Mouse (Mus musculus): ENCODE data around the gene Gadd45a. TPM values are rescaled to one million over a fixed set of nuclear protein-coding genes. Genes with fewer than 3 reads are reported as not detected.
"Not testable (repeated sequence)": the region's sequence is repeated elsewhere in the genome, so short reads cannot be mapped to it uniquely, and the experiment has no call there.

Gene Gadd45a
- polyA plus RNA-seq, 1 experiment from 2014 or later: 20.3 TPM

DNA sequence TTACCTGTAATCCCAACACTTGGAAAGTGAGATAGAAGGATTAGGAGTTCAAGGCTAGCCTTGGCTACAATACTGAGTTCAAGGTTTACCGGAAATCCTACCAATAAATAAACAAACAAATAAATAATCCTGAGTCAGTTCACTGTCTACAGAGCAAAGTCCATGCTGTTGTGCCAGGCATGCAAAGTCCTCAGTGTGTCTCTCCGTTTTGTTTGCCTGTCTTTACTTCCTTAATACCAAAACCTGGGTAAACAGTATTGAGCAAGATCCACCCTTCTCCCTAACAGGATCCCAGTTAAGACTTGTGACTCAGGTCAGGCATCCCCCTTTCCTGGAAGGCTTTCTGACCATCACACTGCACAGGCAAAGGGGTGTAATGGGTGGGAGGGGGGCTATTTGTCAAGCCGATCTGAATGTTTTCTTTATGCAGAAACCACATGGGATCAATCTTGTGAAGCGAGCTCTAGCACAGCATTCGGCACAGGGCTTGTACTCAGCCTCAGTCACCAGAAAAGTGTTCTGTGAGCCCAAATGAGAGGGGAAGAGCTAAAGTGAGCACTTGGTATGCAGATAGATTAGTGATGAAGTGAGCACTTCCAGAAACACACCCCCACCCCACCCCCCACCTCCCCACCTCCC is 7.8 kb downstream of the Gadd45a start:
- Histone ChIP-seq H3K4me2 (replicated peaks) (no peak overlapping the region), H3K9ac (replicated peaks) (no peak overlapping the region), H3K36me3 (no peaks in the 10 kb centered on the region), H3K27ac (replicated peaks) (no peak overlapping the region), H3K4me3 (no peak overlapping the region), H3K4me1 (peaks cover 14% of the 10 kb centered on the region), H3K27me3 (peaks cover 48% of the 10 kb centered on the region), H3K9me3 (no peaks in the 10 kb centered on the region)
- 26% methylated on average over 5 of the region's 5 CpGs for WGBS
- ATAC-seq (ENCODE audit: low FRiP score, low read depth): no peak

DNA sequence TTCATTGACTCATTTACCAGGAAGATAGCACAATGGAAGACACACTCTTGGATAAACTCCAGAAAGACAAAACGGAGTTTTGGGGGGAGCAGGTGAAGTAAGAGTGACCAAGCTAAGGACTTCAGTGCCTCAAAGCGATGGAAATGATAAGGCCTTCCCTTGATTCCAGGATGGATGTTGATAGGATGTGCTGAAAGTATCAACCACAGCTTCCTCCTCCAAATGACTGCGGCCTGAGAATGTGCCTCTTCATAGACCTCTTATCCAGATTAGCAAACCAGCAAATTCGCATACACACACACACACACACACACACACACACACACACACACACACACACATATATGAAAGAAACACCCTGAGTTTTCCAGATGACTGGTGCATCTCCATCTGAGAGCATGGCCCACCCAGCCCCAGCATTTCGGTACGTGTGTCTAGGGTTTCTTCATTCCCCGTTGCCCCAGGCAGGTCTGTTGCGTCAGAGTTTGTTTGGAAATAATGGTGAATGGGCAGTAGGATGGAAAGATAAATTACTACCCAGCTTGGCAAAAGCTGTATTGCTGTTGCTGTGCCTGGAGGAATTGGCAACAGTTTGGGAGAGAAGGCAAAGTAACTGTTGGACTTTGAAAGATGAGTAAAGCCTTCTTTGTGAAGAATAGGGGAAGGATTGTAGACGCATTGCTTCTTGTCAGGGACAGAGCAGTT is 9.7 kb downstream of the Gadd45a start:
- no peak overlapping the region for H3K4me2 ChIP-seq (replicated peaks)
- H3K27ac ChIP-seq (replicated peaks): no peak overlapping the region
- no peak overlapping the region for H3K4me3 ChIP-seq
- 86% methylated on average over 9 of the region's 9 CpGs for WGBS
- H3K4me1 ChIP-seq: peaks cover 9% of the 10 kb centered on the region; the same call in 1 of the 2 replicates
- H3K9me3 ChIP-seq: no peaks in the 10 kb centered on the region
- H3K9ac ChIP-seq (replicated peaks): no peak overlapping the region
- no peak for ATAC-seq (ENCODE audit: low FRiP score, low read depth)
- H3K36me3 ChIP-seq: no peaks in the 10 kb centered on the region
- H3K27me3 ChIP-seq: peaks cover 38% of the 10 kb centered on the region

DNA sequence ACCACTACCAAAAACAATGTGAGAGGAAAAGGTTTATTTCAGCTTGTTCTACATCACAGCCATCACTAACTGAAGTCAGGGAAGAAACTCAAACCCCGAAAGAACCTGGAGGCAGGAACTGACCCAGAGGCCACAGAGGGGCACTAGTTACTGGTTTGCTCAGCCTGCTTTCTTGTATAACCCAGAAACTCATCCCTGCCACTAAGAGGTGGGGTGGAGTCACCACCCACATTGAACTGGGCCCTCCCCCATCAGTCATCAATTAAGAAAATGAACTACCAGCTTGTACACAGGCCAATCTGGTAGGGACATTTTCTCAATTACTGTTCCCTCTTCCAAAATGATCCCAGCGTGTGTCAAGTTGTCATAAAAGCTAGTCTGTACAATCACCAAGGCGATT is 10.6 kb downstream of the Gadd45a start:
- Histone ChIP-seq H3K4me1 (peaks cover 9% of the 10 kb centered on the region; the same call in 1 of the 2 replicates), H3K9me3 (no peaks in the 10 kb centered on the region), H3K27ac (replicated peaks) (no peak overlapping the region), H3K27me3 (peaks cover 36% of the 10 kb centered on the region), H3K4me2 (replicated peaks) (no peak overlapping the region), H3K36me3 (no peaks in the 10 kb centered on the region), H3K9ac (replicated peaks) (no peak overlapping the region), H3K4me3 (no peak overlapping the region)
- ATAC-seq (ENCODE audit: low FRiP score, low read depth): no peak
- 84% methylated on average over 3 of the region's 3 CpGs for WGBS

DNA sequence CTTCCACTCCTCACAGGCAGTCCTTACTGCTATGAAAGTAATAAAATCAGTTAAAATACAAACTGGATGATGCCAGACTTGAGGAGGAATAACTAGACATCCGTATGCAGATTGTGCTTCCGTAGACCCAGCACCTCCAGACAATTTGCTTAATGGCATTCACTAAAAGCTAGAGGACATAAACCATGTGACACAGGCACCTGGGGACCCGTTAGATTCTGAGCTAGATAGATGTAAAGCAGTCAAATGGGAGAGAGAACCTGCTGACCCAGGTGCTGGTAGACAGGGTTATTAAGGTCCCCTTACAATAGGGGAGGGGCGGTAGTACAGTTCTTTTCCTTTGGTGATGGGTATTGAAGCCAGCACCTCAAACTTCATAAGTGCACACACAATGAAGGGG is 13.5 kb downstream of the Gadd45a start:
- 81% methylated on average over 4 of the region's 4 CpGs for WGBS
- Histone ChIP-seq H3K4me3 (no peak overlapping the region), H3K4me1 (no peaks in the 10 kb centered on the region), H3K9me3 (no peaks in the 10 kb centered on the region), H3K4me2 (replicated peaks) (no peak overlapping the region), H3K9ac (replicated peaks) (no peak overlapping the region), H3K27me3 (peaks cover 14% of the 10 kb centered on the region), H3K36me3 (no peaks in the 10 kb centered on the region), H3K27ac (replicated peaks) (no peak overlapping the region)
- ATAC-seq (ENCODE audit: low FRiP score, low read depth): no peak

DNA sequence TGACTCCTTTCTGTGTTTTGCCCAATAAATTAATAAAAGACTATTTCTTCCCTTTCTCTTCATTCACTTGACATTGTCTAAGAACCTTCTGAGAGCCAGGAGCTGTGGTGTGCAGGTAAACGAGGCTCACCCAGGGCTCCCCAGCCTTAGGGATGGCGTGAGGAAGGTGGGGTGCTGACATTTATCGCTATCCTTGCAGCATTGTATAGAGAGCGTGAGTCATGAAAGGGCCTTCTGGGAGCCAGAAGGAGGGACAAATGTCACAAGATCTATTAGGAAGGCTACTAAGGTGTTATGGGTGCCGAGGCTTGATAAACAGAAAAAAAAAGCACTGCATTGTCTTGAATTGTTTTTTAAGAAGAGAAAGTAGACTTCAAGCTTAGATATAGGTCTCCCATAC is 15.9 kb downstream of the Gadd45a start:
- 83% methylated on average over 5 of the region's 5 CpGs for WGBS
- H3K4me1 ChIP-seq: no peaks in the 10 kb centered on the region
- H3K27ac ChIP-seq (replicated peaks): no peak overlapping the region
- no peaks in the 10 kb centered on the region for H3K36me3 ChIP-seq
- no peak overlapping the region for H3K4me3 ChIP-seq
- H3K9ac ChIP-seq (replicated peaks): no peak overlapping the region
- no peak for ATAC-seq (ENCODE audit: low FRiP score, low read depth)
- no peaks in the 10 kb centered on the region for H3K9me3 ChIP-seq
- no peaks in the 10 kb centered on the region for H3K27me3 ChIP-seq
- no peak overlapping the region for H3K4me2 ChIP-seq (replicated peaks)

DNA sequence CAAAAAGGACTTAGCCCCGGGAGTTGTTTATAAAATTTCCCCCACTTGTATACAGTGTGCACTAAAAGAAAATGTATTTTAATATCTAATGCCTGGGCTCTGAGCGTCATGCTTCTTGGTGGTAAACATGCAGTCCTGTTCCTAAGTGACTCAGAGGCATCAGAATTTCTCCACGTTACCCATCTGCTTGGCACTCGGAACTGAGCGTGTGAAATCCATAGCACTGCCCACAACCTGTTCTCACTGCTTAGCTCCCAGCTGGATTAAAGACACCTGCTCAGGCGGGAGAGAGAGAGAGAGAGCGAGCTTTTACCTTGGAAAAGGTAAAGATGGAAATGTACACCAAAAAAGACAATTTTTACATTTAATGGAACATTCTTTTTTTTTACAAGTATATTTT is 18.3 kb downstream of the Gadd45a start:
- not testable (repeated sequence) for H3K9ac ChIP-seq (replicated peaks); H3K27ac ChIP-seq (replicated peaks); H3K4me1 ChIP-seq; ATAC-seq (ENCODE audit: low FRiP score, low read depth); H3K4me2 ChIP-seq (replicated peaks); H3K27me3 ChIP-seq; H3K9me3 ChIP-seq; H3K36me3 ChIP-seq; H3K4me3 ChIP-seq
- WGBS: 87% methylated on average over 7 of the region's 7 CpGs

DNA sequence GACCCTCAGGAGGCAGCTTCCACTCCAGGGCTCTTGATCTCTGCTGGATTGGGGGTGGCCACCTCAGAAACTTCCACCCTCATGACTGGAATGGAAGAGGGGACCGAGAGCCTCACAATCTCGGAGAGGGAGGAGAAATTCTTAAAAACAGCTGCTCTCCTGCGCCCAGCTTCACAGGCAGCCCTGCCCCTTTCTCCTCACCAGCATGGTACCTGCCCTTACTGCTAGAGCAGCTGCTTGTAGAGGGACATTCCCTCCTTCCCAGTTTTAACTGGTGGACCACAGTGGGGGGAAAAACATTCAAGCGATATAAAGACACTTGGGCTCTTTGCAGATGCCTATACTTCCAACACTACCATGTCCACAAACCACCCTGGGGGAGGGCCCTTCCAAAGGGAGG is 18.9 kb downstream of the Gadd45a start:
- Histone ChIP-seq H3K4me2 (replicated peaks) (no peak overlapping the region), H3K36me3 (no peaks in the 10 kb centered on the region), H3K4me1 (no peaks in the 10 kb centered on the region), H3K9me3 (no peaks in the 10 kb centered on the region), H3K27ac (replicated peaks) (no peak overlapping the region), H3K9ac (replicated peaks) (no peak overlapping the region), H3K4me3 (no peak overlapping the region), H3K27me3 (no peaks in the 10 kb centered on the region)
- no peak for ATAC-seq (ENCODE audit: low FRiP score, low read depth)
- 71% methylated on average over 4 of the region's 4 CpGs for WGBS

DNA sequence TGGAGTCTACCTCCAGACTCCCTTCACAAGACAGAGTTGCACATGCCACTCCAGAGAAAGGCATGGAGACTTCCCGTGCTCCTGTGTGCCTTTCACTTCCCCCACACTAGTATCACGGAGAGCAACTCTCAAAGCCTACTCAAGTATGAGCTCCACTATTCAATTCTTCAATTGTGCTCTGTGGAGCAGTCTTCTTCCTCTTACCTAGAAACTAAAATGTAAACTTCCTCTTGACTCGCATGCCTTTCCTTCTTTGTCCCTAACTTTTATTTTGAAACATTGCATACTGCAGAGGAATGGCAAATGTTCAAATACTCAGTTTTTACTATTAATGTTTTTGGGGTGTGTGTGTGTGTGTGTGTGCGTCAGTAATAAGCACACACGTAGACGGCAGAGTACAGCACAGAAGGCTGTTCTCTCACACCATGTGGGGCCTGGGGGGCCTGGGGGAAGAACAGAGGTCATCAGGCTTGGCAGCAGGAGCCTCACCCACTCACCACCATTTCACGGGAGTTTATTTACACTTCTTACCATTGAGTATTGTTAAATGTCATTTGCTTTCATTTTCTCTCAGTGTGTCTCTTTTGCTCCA is 20.6 kb downstream of the Gadd45a start:
- no peak for ATAC-seq (ENCODE audit: low FRiP score, low read depth)
- no peak overlapping the region for H3K4me2 ChIP-seq (replicated peaks)
- no peak overlapping the region for H3K4me3 ChIP-seq
- no peak overlapping the region for H3K9ac ChIP-seq (replicated peaks)
- no peaks in the 10 kb centered on the region for H3K27me3 ChIP-seq
- no peaks in the 10 kb centered on the region for H3K4me1 ChIP-seq
- no peaks in the 10 kb centered on the region for H3K9me3 ChIP-seq
- WGBS: 82% methylated on average over 7 of the region's 7 CpGs
- H3K36me3 ChIP-seq: no peaks in the 10 kb centered on the region
- H3K27ac ChIP-seq (replicated peaks): no peak overlapping the region

DNA sequence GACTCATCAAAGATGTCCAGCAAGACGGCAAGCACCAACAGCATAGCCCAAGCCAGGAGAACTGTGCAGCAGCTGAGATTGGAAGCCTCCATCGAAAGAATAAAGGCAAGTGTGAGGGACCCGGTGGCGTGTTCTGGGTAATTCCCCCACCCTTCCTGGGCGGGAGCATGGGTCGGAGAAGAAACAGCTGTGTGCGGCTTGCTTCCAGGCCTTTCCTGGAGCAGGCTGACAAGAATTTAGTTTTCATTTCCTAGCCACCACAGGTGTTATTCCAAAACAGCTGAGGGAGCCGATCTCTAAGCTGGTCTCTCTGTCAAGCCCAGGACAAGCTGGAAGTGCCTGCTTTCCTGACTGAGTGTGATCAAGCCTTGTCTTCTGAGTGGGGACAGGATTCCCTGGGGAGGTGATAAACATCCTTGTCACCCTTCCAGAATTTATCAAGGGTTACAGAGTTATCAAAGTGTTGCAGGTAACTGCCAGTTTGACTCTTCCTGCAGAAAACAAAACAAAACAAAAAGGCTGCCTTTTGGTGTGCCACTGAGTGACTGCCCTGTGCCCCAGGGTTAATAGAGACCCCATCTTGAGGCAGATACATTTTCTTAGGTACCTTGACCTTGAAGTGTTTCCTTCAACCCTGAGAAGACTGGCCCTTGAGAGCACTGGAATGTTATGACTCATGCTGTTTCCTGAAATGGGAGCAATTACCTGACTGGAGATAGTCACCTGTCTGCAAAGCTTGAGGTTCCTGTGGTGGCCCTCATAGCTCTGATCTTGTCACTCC is 21.3 kb downstream of the Gadd45a start:
- no peaks in the 10 kb centered on the region for H3K36me3 ChIP-seq
- ATAC-seq (ENCODE audit: low FRiP score, low read depth): no peak
- no peaks in the 10 kb centered on the region for H3K9me3 ChIP-seq
- H3K27ac ChIP-seq (replicated peaks): no peak overlapping the region
- H3K4me3 ChIP-seq: no peak overlapping the region
- no peaks in the 10 kb centered on the region for H3K4me1 ChIP-seq
- no peaks in the 10 kb centered on the region for H3K27me3 ChIP-seq
- WGBS: 78% methylated on average over 8 of the region's 8 CpGs
- no peak overlapping the region for H3K9ac ChIP-seq (replicated peaks)
- no peak overlapping the region for H3K4me2 ChIP-seq (replicated peaks)

DNA sequence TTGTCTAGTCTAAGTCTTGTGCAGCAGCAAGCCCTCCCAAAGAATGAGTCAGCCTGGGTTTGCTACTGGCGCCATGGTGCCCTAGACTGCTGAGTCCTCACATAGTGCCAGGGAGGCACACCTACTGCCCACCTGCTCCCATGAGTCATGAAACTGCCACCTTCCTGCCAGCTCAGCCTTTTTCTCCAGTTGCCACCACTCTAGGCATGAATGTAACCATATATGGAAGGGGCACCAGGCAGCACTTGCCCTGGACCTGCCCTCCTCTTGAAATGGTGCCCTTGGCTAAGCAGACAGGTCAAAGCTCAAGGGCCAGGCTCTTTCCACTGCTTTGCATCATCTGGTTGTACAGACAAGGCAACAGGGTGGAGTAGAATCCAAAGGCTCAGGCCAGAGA is 22.6 kb downstream of the Gadd45a start:
- 97% methylated on average over 1 of the region's 1 CpGs for WGBS
- no peaks in the 10 kb centered on the region for H3K36me3 ChIP-seq
- no peak overlapping the region for H3K27ac ChIP-seq (replicated peaks)
- no peaks in the 10 kb centered on the region for H3K9me3 ChIP-seq
- H3K9ac ChIP-seq (replicated peaks): no peak overlapping the region
- no peak overlapping the region for H3K4me3 ChIP-seq
- no peak for ATAC-seq (ENCODE audit: low FRiP score, low read depth)
- H3K4me1 ChIP-seq: no peaks in the 10 kb centered on the region; the same call in 1 of the 2 replicates
- no peak overlapping the region for H3K4me2 ChIP-seq (replicated peaks)
- H3K27me3 ChIP-seq: no peaks in the 10 kb centered on the region

DNA sequence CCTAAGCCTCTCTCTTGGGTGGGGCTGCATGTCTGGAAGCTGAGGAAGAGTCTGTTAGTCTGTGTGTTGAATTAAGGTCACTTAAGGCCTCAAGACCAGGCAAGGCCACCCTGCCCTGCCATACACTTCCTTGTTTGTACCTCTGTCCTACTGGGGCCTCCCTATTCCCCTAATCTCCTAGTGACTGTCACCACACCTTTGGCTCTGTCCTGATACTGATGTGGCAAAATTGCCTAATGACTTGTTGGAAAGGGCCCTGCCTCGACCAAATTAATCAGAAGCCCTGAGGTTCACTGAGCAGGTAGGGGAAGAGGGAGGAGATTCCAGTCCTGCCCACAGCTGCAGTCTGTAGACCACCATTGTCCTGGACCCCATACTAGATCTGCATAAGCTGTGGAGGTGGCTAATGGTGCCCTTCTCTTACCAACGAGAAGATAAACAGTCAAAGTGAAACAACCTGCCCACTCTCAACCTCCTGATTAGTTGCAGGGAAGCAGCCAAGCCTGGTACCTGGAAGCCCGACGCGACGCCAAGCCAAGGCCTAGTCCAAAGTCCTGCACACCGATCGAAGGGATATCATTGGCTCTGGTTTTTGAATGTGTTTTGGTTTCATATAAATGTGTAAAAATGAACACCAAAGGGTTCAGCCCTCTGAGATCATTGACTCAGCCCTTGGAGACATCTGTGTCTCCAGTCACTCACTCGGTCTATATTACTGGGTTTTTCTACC is 23.1 kb downstream of the Gadd45a start:
- no peak overlapping the region for H3K4me2 ChIP-seq (replicated peaks)
- H3K9ac ChIP-seq (replicated peaks): no peak overlapping the region
- H3K4me3 ChIP-seq: no peak overlapping the region
- H3K27me3 ChIP-seq: no peaks in the 10 kb centered on the region
- H3K36me3 ChIP-seq: no peaks in the 10 kb centered on the region
- 92% methylated on average over 9 of the region's 9 CpGs for WGBS
- H3K4me1 ChIP-seq: no peaks in the 10 kb centered on the region; the same call in 1 of the 2 replicates
- no peak for ATAC-seq (ENCODE audit: low FRiP score, low read depth)
- no peak overlapping the region for H3K27ac ChIP-seq (replicated peaks)
- H3K9me3 ChIP-seq: no peaks in the 10 kb centered on the region
